8 mouse cellular contexts compared by ENCODE assay signal in the genomic region with DNA sequence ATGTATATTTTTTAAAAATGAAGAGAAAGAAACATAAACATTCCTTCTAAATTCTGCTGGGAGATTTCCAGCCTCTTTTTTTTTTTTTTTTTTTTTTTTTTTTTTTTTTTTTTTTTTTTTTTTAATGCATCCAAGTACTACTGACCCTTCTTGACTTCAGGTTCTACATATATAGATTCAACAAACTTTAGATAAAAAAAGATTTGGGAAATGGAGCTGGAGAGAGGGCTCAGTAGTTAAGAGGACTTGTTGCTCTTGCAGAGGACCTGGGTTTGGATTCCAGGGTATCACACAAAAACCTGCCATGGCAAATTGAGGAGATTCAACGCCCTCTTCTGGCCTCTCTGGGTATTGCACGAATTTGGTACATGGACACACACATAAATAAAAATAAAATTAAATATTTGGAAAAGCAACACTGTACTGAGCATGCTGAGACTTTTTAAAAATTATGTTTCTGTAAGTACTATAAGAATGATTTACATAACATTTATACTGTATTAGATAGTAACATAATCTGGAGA. TPM values are rescaled to one million over a fixed set of nuclear protein-coding genes. Genes with fewer than 3 reads are reported as not detected.
DNase-seq lines count a peak whose midpoint lies in the region; ATAC-seq lines count a peak whose summit lies in the region.

No protein-coding gene starts in this region.

- no peaks in the 10 kb centered on the region for H3K36me3 ChIP-seq in hindbrain, embryonic 10.5 days
- no peaks in the 10 kb centered on the region for H3K36me3 ChIP-seq in hindbrain, embryonic 16.5 days (ENCODE audit: control insufficient read depth, insufficient read depth, low read length)

- H3K27me3 ChIP-seq in hindbrain, embryonic 10.5 days (ENCODE audit: insufficient read depth, poor library complexity, severe bottlenecking) = no peaks in the 10 kb centered on the region
- H3K27me3 ChIP-seq in hindbrain, embryonic 16.5 days (replicated peaks; ENCODE audit: control insufficient read depth, insufficient read depth, low read length) = no peaks in the 10 kb centered on the region

- no peak overlapping the region for H3K4me2 ChIP-seq in hindbrain, embryonic 16.5 days (ENCODE audit: low read length)

- no peak overlapping the region for H3K4me3 ChIP-seq in hindbrain, embryonic 10.5 days
- H3K4me3 ChIP-seq in hindbrain, embryonic 16.5 days (ENCODE audit: low read length) = no peak overlapping the region

- H3K9ac ChIP-seq in hindbrain, embryonic 16.5 days (ENCODE audit: low read depth, low read length) = no peak overlapping the region

- no peak for ATAC-seq in hindbrain, embryonic 16.5 days

- H3K27ac ChIP-seq in hindbrain, embryonic 10.5 days = no peak overlapping the region
- H3K27ac ChIP-seq in hindbrain, embryonic 16.5 days (ENCODE audit: low read depth, low read length) = no peak overlapping the region

- no peaks in the 10 kb centered on the region for H3K9me3 ChIP-seq in hindbrain, embryonic 10.5 days
- H3K9me3 ChIP-seq in hindbrain, embryonic 16.5 days (ENCODE audit: control insufficient read depth, low read length) = no peaks in the 10 kb centered on the region

- H3K4me1 ChIP-seq in hindbrain, embryonic 10.5 days (replicated peaks) = peaks cover 8% of the 10 kb centered on the region; the same call in 1 of the 2 replicates
- no peaks in the 10 kb centered on the region; the same call in 1 of the 2 replicates for H3K4me1 ChIP-seq in hindbrain, embryonic 16.5 days (ENCODE audit: control insufficient read depth, insufficient read depth, low read depth, low read length)

- peak; percentile 46 for DNase-seq in hindbrain, embryonic 10.5 days (ENCODE audit: low spot score)
- DNase-seq in urinary bladder, postnatal 14 days (ENCODE audit: low spot score) = peak; percentile 41
- no peak for DNase-seq in urinary bladder, postnatal 4 days (ENCODE audit: low spot score in 2 of 2)
- DNase-seq in embryo, embryonic 10.5 days (ENCODE audit: low spot score) = peak; percentile 69
- DNase-seq in frontal cortex, adult 2 months (ENCODE audit: extremely low spot score in 1 of 2, low spot score in 1 of 2) = no peak
- DNase-seq in right cerebral cortex, postnatal 36 days (ENCODE audit: low spot score in 2 of 2) = no peak
- no peak for DNase-seq in thymus, postnatal 25 days

- 6% methylated on average over 2 of the region's 2 CpGs for WGBS in hindbrain, embryonic 10.5 days
- WGBS in hindbrain, embryonic 16.5 days = 6% methylated on average over 2 of the region's 2 CpGs

RNA-seq across cellular contexts. Expression of a gene that starts 14.8 kb away (rescaled TPM):
- not detected in 2 replicates for polyA plus RNA-seq in hindbrain, embryonic 10.5 days (2016; fragmentation: Nextera tagmentation; extraction: Ambion mirVana)
- polyA plus RNA-seq in hindbrain, embryonic 16.5 days (2015; fragmentation: Nextera tagmentation; extraction: Ambion mirVana) = 0.59 TPM in 1 of 2 replicates, not detected in the other
- not detected in 2 replicates for polyA plus RNA-seq in frontal cortex, adult 2 months (2012; rRNA removed)

Comparison
In these comparisons a context has a peak if more than half of its experiments do, and no peak if none do; other contexts are left out.
1. DNase-seq: peak in hindbrain, embryonic 10.5 days (single experiment), urinary bladder, postnatal 14 days (single experiment) and embryo, embryonic 10.5 days (single experiment); none in urinary bladder, postnatal 4 days (0 of 2), frontal cortex, adult 2 months (0 of 2), right cerebral cortex, postnatal 36 days (0 of 2) and thymus, postnatal 25 days (single experiment).